Mouse (Mus musculus) megakaryocyte, adult 5-6 weeks (primary cell): Measurements from ENCODE around the gene Cenpp. TPM values are rescaled to one million over a fixed set of nuclear protein-coding genes. Genes with fewer than 3 reads are reported as not detected.

Experiments
- ATAC-seq: 2 replicates; pipeline ENCODE4 v1.8.0; 2016; ENCODE audit warnings: mild to moderate bottlenecking, inconsistent platforms; ENCODE audit not compliant: poor library complexity, severe bottlenecking
- total RNA-seq, 2 experiments: library from RNA; stranded (forward) in 1 of 2; stranded (reverse) in 1 of 2; fragments of 153-499, 151-499 nt in 1 of 2; fragments of 221-1000, 200-1000 nt in 1 of 2; gene quantifications; 2 replicates each; pipeline versions ENCODE4 v1.2.3 to v1.2.4; 2015 to 2017

The Cenpp gene
- total RNA-seq, 2 experiments from 2014 or later: 18.7 to 21.0 TPM

- ATAC-seq: no peak
Measured at GRCm38 (mm10) chr13:49466393-49467075, 186.1 kb downstream of the Cenpp start.

- ATAC-seq: no peak
Measured at GRCm38 (mm10) chr13:49465875-49466274, 186.7 kb downstream of the Cenpp start.

GRCm38 (mm10) chr13:49462921-49463320 lies 189.7 kb downstream of the Cenpp start:
- ATAC-seq: no peak

- ATAC-seq: no peak
Measured at GRCm38 (mm10) chr13:49461458-49462132, 191.0 kb downstream of the Cenpp start.

- no peak for ATAC-seq
Measured at GRCm38 (mm10) chr13:49460692-49461414, 191.7 kb downstream of the Cenpp start.

GRCm38 (mm10) chr13:49460276-49460675 lies 192.3 kb downstream of the Cenpp start:
- no peak for ATAC-seq

- ATAC-seq: peak; percentile 80
Measured at GRCm38 (mm10) chr13:49449318-49449749, 203.3 kb downstream of the Cenpp start.

- no peak for ATAC-seq
Measured at GRCm38 (mm10) chr13:49444451-49444850, 208.1 kb downstream of the Cenpp start.

GRCm38 (mm10) chr13:49436170-49436569 lies 216.4 kb downstream of the Cenpp start:
- no peak for ATAC-seq

- ATAC-seq: no peak
Measured at GRCm38 (mm10) chr13:49435745-49436144, 216.8 kb downstream of the Cenpp start.

GRCm38 (mm10) chr13:49433268-49434029 lies 219.1 kb downstream of the Cenpp start:
- peak; percentile 52; the same call in 1 of the 2 replicates for ATAC-seq

GRCm38 (mm10) chr13:49430529-49430928 lies 222.1 kb downstream of the Cenpp start:
- ATAC-seq: no peak

- no peak for ATAC-seq
Measured at GRCm38 (mm10) chr13:49428042-49428675, 224.4 kb downstream of the Cenpp start.

GRCm38 (mm10) chr13:49426736-49427135 lies 225.8 kb downstream of the Cenpp start:
- no peak for ATAC-seq

- ATAC-seq: no peak
Measured at GRCm38 (mm10) chr13:49421959-49422358, 230.6 kb downstream of the Cenpp start.

- peak; percentile 25 for ATAC-seq
Measured at GRCm38 (mm10) chr13:49421606-49421917, 231.0 kb downstream of the Cenpp start.

- ATAC-seq: peak; percentile 98
Measured at GRCm38 (mm10) chr13:49420754-49421605, 231.6 kb downstream of the Cenpp start, which contains the start of gene Ippk. TSS of gene Ippk (plus strand) at chr13:49421249.
